ENCODE assay signal across 8 mouse cellular contexts in genomic region chr11:116219885-116220284, GRCm38 (mm10). TPM values are rescaled to one million over a fixed set of nuclear protein-coding genes. Genes with fewer than 3 reads are reported as not detected.
DNase-seq lines count a peak whose midpoint lies in the region; ATAC-seq lines count a peak whose summit lies in the region.

No protein-coding gene starts in this region.

- H3K4me1 ChIP-seq in midbrain, embryonic 14.5 days (ENCODE audit: control insufficient read depth, insufficient read depth, low read length) = 0 out of 2 replicates have a peak, but pooled peaks cover 2% of the 10 kb centered on the region
- H3K4me1 ChIP-seq in midbrain, embryonic 16.5 days (ENCODE audit: control insufficient read depth, insufficient read depth, low read length) = peaks cover 7% of the 10 kb centered on the region; the same call in 1 of the 2 replicates
- H3K4me1 ChIP-seq in embryonic facial prominence, embryonic 14.5 days (ENCODE audit: control insufficient read depth, insufficient read depth, low read length) = peaks cover 8% of the 10 kb centered on the region
- peaks cover 19% of the 10 kb centered on the region for H3K4me1 ChIP-seq in liver, embryonic 12.5 days

- no peak for ATAC-seq in midbrain, embryonic 14.5 days (ENCODE audit: low FRiP score, low TSS enrichment)
- no peak for ATAC-seq in midbrain, embryonic 16.5 days
- no peak for ATAC-seq in embryonic facial prominence, embryonic 14.5 days (ENCODE audit: low read depth)
- peak; percentile 25 to 30; a peak in 2 of 4 replicates for ATAC-seq in hematopoietic stem cell, adult 5-6 weeks (replicated peaks in 1 of 2; ENCODE audit: insufficient read depth in 1 of 2, low FRiP score in 2 of 2, low TSS enrichment in 1 of 2, low read depth in 1 of 2, poor library complexity in 2 of 2, severe bottlenecking in 2 of 2)
- peak; percentile 26; the same call in 1 of the 2 replicates for ATAC-seq in liver, embryonic 12.5 days

- peaks cover 5% of the 10 kb centered on the region; the same call in 1 of the 2 replicates for H3K9me3 ChIP-seq in midbrain, embryonic 14.5 days (ENCODE audit: control insufficient read depth, low read length)
- H3K9me3 ChIP-seq in midbrain, embryonic 16.5 days (replicated peaks; ENCODE audit: control insufficient read depth, low read length, poor library complexity, severe bottlenecking) = peaks cover 5% of the 10 kb centered on the region; the same call in 1 of the 2 replicates
- peaks cover 9% of the 10 kb centered on the region; the same call in 1 of the 2 replicates for H3K9me3 ChIP-seq in embryonic facial prominence, embryonic 14.5 days (ENCODE audit: control insufficient read depth, low read length)
- H3K9me3 ChIP-seq in liver, embryonic 12.5 days (replicated peaks) = no peaks in the 10 kb centered on the region

- H3K9ac ChIP-seq in midbrain, embryonic 14.5 days (replicated peaks; ENCODE audit: low read length) = no peak overlapping the region
- H3K9ac ChIP-seq in midbrain, embryonic 16.5 days (ENCODE audit: low read depth, low read length) = no peak overlapping the region
- H3K9ac ChIP-seq in embryonic facial prominence, embryonic 14.5 days (ENCODE audit: low read depth, low read length) = no peak overlapping the region
- H3K9ac ChIP-seq in liver, embryonic 12.5 days = no peak overlapping the region

- no peak overlapping the region for H3K4me3 ChIP-seq in midbrain, embryonic 14.5 days (replicated peaks; ENCODE audit: low read depth, low read length)
- no peak overlapping the region for H3K4me3 ChIP-seq in midbrain, embryonic 16.5 days (ENCODE audit: low read depth, low read length)
- H3K4me3 ChIP-seq in embryonic facial prominence, embryonic 14.5 days (ENCODE audit: low read depth, low read length) = no peak overlapping the region
- no peak overlapping the region for H3K4me3 ChIP-seq in liver, embryonic 12.5 days

- no peaks in the 10 kb centered on the region for H3K36me3 ChIP-seq in midbrain, embryonic 14.5 days (ENCODE audit: control insufficient read depth, insufficient read depth, low read length)
- no peaks in the 10 kb centered on the region for H3K36me3 ChIP-seq in midbrain, embryonic 16.5 days (ENCODE audit: control insufficient read depth, insufficient read depth, low read length)
- H3K36me3 ChIP-seq in embryonic facial prominence, embryonic 14.5 days (ENCODE audit: control insufficient read depth, insufficient read depth, low read length) = no peaks in the 10 kb centered on the region
- no peaks in the 10 kb centered on the region for H3K36me3 ChIP-seq in liver, embryonic 12.5 days

- WGBS in midbrain, embryonic 14.5 days = 32% methylated on average over 4 of the region's 4 CpGs
- WGBS in midbrain, embryonic 16.5 days = 23% methylated on average over 4 of the region's 4 CpGs
- 11% methylated on average over 4 of the region's 4 CpGs for WGBS in embryonic facial prominence, embryonic 14.5 days
- 10% methylated on average over 4 of the region's 4 CpGs for WGBS in liver, embryonic 12.5 days (ENCODE audit: insufficient replicate concordance)

- H3K4me2 ChIP-seq in midbrain, embryonic 14.5 days (ENCODE audit: low read length) = no peak overlapping the region
- no peak overlapping the region for H3K4me2 ChIP-seq in midbrain, embryonic 16.5 days (ENCODE audit: low read length)
- no peak overlapping the region for H3K4me2 ChIP-seq in embryonic facial prominence, embryonic 14.5 days (ENCODE audit: low read depth, low read length)
- no peak overlapping the region for H3K4me2 ChIP-seq in liver, embryonic 12.5 days

- peaks cover 33% of the 10 kb centered on the region for H3K27me3 ChIP-seq in midbrain, embryonic 14.5 days (ENCODE audit: control insufficient read depth, insufficient read depth, low read length)
- H3K27me3 ChIP-seq in midbrain, embryonic 16.5 days (ENCODE audit: control insufficient read depth, insufficient read depth, low read depth, low read length) = peaks cover 37% of the 10 kb centered on the region
- H3K27me3 ChIP-seq in embryonic facial prominence, embryonic 14.5 days (replicated peaks; ENCODE audit: control insufficient read depth, insufficient read depth, low read length) = peaks cover 29% of the 10 kb centered on the region
- peaks cover 50% of the 10 kb centered on the region for H3K27me3 ChIP-seq in liver, embryonic 12.5 days (replicated peaks)

- H3K27ac ChIP-seq in midbrain, embryonic 14.5 days (replicated peaks; ENCODE audit: low read depth, low read length) = no peak overlapping the region
- no peak overlapping the region for H3K27ac ChIP-seq in midbrain, embryonic 16.5 days (ENCODE audit: low read length)
- no peak overlapping the region for H3K27ac ChIP-seq in embryonic facial prominence, embryonic 14.5 days (replicated peaks; ENCODE audit: low read depth, low read length)
- no peak overlapping the region for H3K27ac ChIP-seq in liver, embryonic 12.5 days

- DNase-seq in midbrain, embryonic 14.5 days = peak; percentile 69
- DNase-seq in adrenal gland, adult 2 months = peak; percentile 78
- DNase-seq in embryonic facial prominence, embryonic 14.5 days (ENCODE audit: low spot score) = peak; percentile 61
- DNase-seq in retina, adult 2 months (ENCODE audit: low read depth, low spot score) = peak; percentile 13
- no peak for DNase-seq in left cerebral cortex, postnatal 14 days (ENCODE audit: low spot score in 2 of 2)

- intact Hi-C loops in left cerebral cortex, postnatal 14 days (cut with DNase I) = loop anchor here (10.0 kb wide), 1 partner anchor 245 kb away; the partner anchor contains the start of gene Qrich2

RNA-seq across cellular contexts. Expression of gene Evpl, which starts 18.0 kb away (rescaled TPM):
- 0.36 and 0.43 TPM in 2 replicates for polyA plus RNA-seq in midbrain, embryonic 14.5 days (2014; fragmentation: Nextera tagmentation; extraction: Ambion mirVana)
- 0.88 and 1.3 TPM in 2 replicates for polyA plus RNA-seq in midbrain, embryonic 16.5 days (2015; fragmentation: Nextera tagmentation; extraction: Ambion mirVana)
- 1 to 10 TPM in 1 of 2 experiments, under 1 TPM in 1; 0.43 to 1.8 TPM for total RNA-seq in adrenal gland, adult 2 months (2021)
- 0.49 and 0.57 TPM in 2 replicates for polyA plus RNA-seq in adrenal gland, adult 2 months (2012; rRNA removed)
- 9.5 and 10.1 TPM in 2 replicates for polyA plus RNA-seq in embryonic facial prominence, embryonic 14.5 days (2014; fragmentation: Nextera tagmentation; extraction: Ambion mirVana)
- 2.4 and 2.9 TPM in 2 replicates for total RNA-seq in hematopoietic stem cell, adult 5-6 weeks (2017)
- polyA plus RNA-seq in liver, embryonic 12.5 days (2016; fragmentation: Nextera tagmentation; extraction: Ambion mirVana) = 0.30 and 0.31 TPM in 2 replicates
- under 1 TPM; 0.68 to 0.97 TPM for total RNA-seq in left cerebral cortex, postnatal 14 days (2021)

RNA-seq across cellular contexts. Expression of gene Acox1, which starts 21.0 kb away (rescaled TPM):
- 50.5 and 68.3 TPM in 2 replicates for polyA plus RNA-seq in midbrain, embryonic 14.5 days (2014; fragmentation: Nextera tagmentation; extraction: Ambion mirVana)
- polyA plus RNA-seq in midbrain, embryonic 16.5 days (2015; fragmentation: Nextera tagmentation; extraction: Ambion mirVana) = 64.0 and 71.5 TPM in 2 replicates
- 100 to 1,000 TPM; 225 TPM for total RNA-seq in adrenal gland, adult 2 months (2021)
- 64.1 and 67.5 TPM in 2 replicates for polyA plus RNA-seq in adrenal gland, adult 2 months (2012; rRNA removed)
- 29.8 and 30.8 TPM in 2 replicates for polyA plus RNA-seq in embryonic facial prominence, embryonic 14.5 days (2014; fragmentation: Nextera tagmentation; extraction: Ambion mirVana)
- total RNA-seq in hematopoietic stem cell, adult 5-6 weeks (2017) = 43.2 and 45.2 TPM in 2 replicates
- polyA plus RNA-seq in liver, embryonic 12.5 days (2016; fragmentation: Nextera tagmentation; extraction: Ambion mirVana) = 15.3 and 19.7 TPM in 2 replicates
- total RNA-seq in left cerebral cortex, postnatal 14 days (2021) = 100 to 1,000 TPM; 120 to 121 TPM

RNA-seq across cellular contexts. Expression of gene Ten1, which starts 21.2 kb away (rescaled TPM):
- polyA plus RNA-seq in midbrain, embryonic 14.5 days (2014; fragmentation: Nextera tagmentation; extraction: Ambion mirVana) = 77.0 and 97.9 TPM in 2 replicates
- 82.0 and 82.5 TPM in 2 replicates for polyA plus RNA-seq in midbrain, embryonic 16.5 days (2015; fragmentation: Nextera tagmentation; extraction: Ambion mirVana)
- total RNA-seq in adrenal gland, adult 2 months (2021) = 10 to 100 TPM; 24.7 to 27.3 TPM
- 15.0 and 16.2 TPM in 2 replicates for polyA plus RNA-seq in adrenal gland, adult 2 months (2012; rRNA removed)
- 59.8 and 64.1 TPM in 2 replicates for polyA plus RNA-seq in embryonic facial prominence, embryonic 14.5 days (2014; fragmentation: Nextera tagmentation; extraction: Ambion mirVana)
- 12.3 and 22.2 TPM in 2 replicates for total RNA-seq in hematopoietic stem cell, adult 5-6 weeks (2017)
- polyA plus RNA-seq in liver, embryonic 12.5 days (2016; fragmentation: Nextera tagmentation; extraction: Ambion mirVana) = 43.4 and 44.0 TPM in 2 replicates
- 10 to 100 TPM; 41.5 to 44.0 TPM for total RNA-seq in left cerebral cortex, postnatal 14 days (2021)

RNA-seq across cellular contexts. Expression of gene Fbf1, which starts 51.9 kb away (rescaled TPM):
- 44.2 and 58.9 TPM in 2 replicates for polyA plus RNA-seq in midbrain, embryonic 14.5 days (2014; fragmentation: Nextera tagmentation; extraction: Ambion mirVana)
- polyA plus RNA-seq in midbrain, embryonic 16.5 days (2015; fragmentation: Nextera tagmentation; extraction: Ambion mirVana) = 69.4 and 77.1 TPM in 2 replicates
- 10 to 100 TPM; 30.4 to 37.8 TPM for total RNA-seq in adrenal gland, adult 2 months (2021)
- polyA plus RNA-seq in adrenal gland, adult 2 months (2012; rRNA removed) = 19.5 and 21.4 TPM in 2 replicates
- 27.7 and 28.5 TPM in 2 replicates for polyA plus RNA-seq in embryonic facial prominence, embryonic 14.5 days (2014; fragmentation: Nextera tagmentation; extraction: Ambion mirVana)
- 17.6 and 46.2 TPM in 2 replicates for total RNA-seq in hematopoietic stem cell, adult 5-6 weeks (2017)
- polyA plus RNA-seq in liver, embryonic 12.5 days (2016; fragmentation: Nextera tagmentation; extraction: Ambion mirVana) = 14.3 and 15.0 TPM in 2 replicates
- total RNA-seq in left cerebral cortex, postnatal 14 days (2021) = 10 to 100 TPM; 88.7 to 94.7 TPM

RNA-seq across cellular contexts. Expression of gene Srp68, which starts 54.1 kb away (rescaled TPM):
- polyA plus RNA-seq in midbrain, embryonic 14.5 days (2014; fragmentation: Nextera tagmentation; extraction: Ambion mirVana) = 49.5 and 57.1 TPM in 2 replicates
- polyA plus RNA-seq in midbrain, embryonic 16.5 days (2015; fragmentation: Nextera tagmentation; extraction: Ambion mirVana) = 58.2 and 59.2 TPM in 2 replicates
- 10 to 100 TPM; 70.0 to 77.0 TPM for total RNA-seq in adrenal gland, adult 2 months (2021)
- 21.4 and 27.6 TPM in 2 replicates for polyA plus RNA-seq in adrenal gland, adult 2 months (2012; rRNA removed)
- 91.9 and 92.5 TPM in 2 replicates for polyA plus RNA-seq in embryonic facial prominence, embryonic 14.5 days (2014; fragmentation: Nextera tagmentation; extraction: Ambion mirVana)
- 36.5 and 43.6 TPM in 2 replicates for total RNA-seq in hematopoietic stem cell, adult 5-6 weeks (2017)
- polyA plus RNA-seq in liver, embryonic 12.5 days (2016; fragmentation: Nextera tagmentation; extraction: Ambion mirVana) = 66.4 and 66.8 TPM in 2 replicates
- 10 to 100 TPM; 52.0 to 56.4 TPM for total RNA-seq in left cerebral cortex, postnatal 14 days (2021)

Comparison
In these comparisons a context has a peak if more than half of its experiments do, and no peak if none do; other contexts are left out.
1. ATAC-seq: peak in hematopoietic stem cell, adult 5-6 weeks (2 of 2) and liver, embryonic 12.5 days (single experiment); none in midbrain, embryonic 14.5 days (single experiment), midbrain, embryonic 16.5 days (single experiment) and embryonic facial prominence, embryonic 14.5 days (single experiment).
2. DNase-seq: peak in midbrain, embryonic 14.5 days (single experiment), adrenal gland, adult 2 months (single experiment), embryonic facial prominence, embryonic 14.5 days (single experiment) and retina, adult 2 months (single experiment); none in left cerebral cortex, postnatal 14 days (0 of 2).